Mouse (Mus musculus): ENCODE results near the gene A630073D07Rik.
"Not testable (repeated sequence)": the region's sequence is repeated elsewhere in the genome, so short reads cannot be mapped to it uniquely, and the experiment has no call there.

GRCm38 (mm10) chr6:132595613-132596012 lies 55.7 kb downstream of the A630073D07Rik start, which contains the start of gene Prp2:
- not testable (repeated sequence) for TF ChIP-seq CTCF (IDR thresholded peaks at IDR 0.05; ENCODE audit: low read depth, low read length); EP300 (IDR thresholded peaks at IDR 0.05; ENCODE audit: insufficient read depth, low read depth, low read length); POLR2A (IDR thresholded peaks at IDR 0.05; ENCODE audit: insufficient read depth, low read length)

All from ES-Bruce4 (cell line).